Mouse (Mus musculus): ENCODE data around the gene Tex261. TPM values are rescaled to one million over a fixed set of nuclear protein-coding genes. Genes with fewer than 3 reads are reported as not detected.

The Tex261 gene
- total and polyA plus RNA-seq, 2 experiments = 30.0 to 98.1 TPM

DNA sequence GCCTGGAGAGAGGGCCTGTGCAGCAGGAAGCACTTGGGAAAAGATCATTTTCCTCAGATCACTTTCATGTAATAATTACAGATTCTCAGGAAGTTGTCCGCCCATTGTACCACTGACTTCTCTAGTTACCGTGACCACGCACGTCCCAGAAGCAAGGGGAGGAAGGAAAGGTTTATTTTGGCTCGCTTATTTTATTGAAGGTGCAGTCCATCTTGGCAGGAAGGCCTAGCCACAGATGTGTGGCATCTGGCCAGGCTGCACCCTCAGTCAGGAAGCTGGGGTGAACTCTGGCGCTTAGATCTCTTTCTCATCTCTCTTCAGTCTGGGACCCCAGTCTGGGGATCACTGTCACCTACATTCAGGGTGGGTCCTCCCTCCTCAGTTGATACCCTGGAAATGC, 37.0 kb downstream of the Tex261 start:
- H3K36me3 ChIP-seq (ENCODE audit: control insufficient read depth, insufficient read depth, low read length) = no peaks in the 10 kb centered on the region
- peaks cover 2% of the 10 kb centered on the region; the same call in 1 of the 2 replicates for H3K4me1 ChIP-seq (ENCODE audit: control insufficient read depth, insufficient read depth, low read length)
- WGBS = 85% methylated on average over 6 of the region's 6 CpGs
- H3K9ac ChIP-seq (ENCODE audit: low read depth, low read length) = no peak overlapping the region
- no peaks in the 10 kb centered on the region for H3K27me3 ChIP-seq (ENCODE audit: control insufficient read depth, insufficient read depth, low read length)
- no peak overlapping the region for H3K4me3 ChIP-seq (ENCODE audit: insufficient read depth, low read depth, low read length)
- TF ChIP-seq CTCF (IDR thresholded peaks at IDR 0.05; ENCODE audit: low read depth, low read length) = no peak
- no peak for TF ChIP-seq POLR2A (IDR thresholded peaks at IDR 0.05; ENCODE audit: extremely low read depth, insufficient read depth, low read length)
- H3K27ac ChIP-seq (replicated peaks; ENCODE audit: insufficient read depth, low read depth, low read length) = no peak overlapping the region
- H3K79me2 ChIP-seq (ENCODE audit: control insufficient read depth, insufficient read depth, low read length) = no peaks in the 10 kb centered on the region
- DNase-seq (ENCODE audit: extremely low read depth, low read depth, low spot score) = no peak

DNA sequence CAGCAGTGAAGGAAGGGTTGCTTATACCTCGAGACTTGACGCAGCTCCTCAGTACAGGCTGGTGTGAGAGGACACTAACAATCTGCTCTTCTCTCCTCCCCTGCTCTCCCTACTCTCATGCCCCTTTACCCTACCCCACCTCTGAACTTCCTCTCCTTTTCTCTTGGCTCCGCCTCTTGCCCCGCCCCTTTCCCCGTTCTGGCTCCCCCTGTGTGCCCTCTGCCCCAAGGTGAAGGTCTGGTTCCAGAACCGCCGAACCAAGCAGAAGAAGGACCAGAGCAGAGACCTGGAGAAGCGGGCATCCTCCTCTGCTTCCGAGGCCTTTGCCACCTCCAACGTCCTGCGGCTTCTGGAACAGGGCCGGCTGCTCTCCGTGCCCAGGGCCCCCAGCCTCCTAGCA, 38.3 kb downstream of the Tex261 start:
- H3K79me2 ChIP-seq (ENCODE audit: control insufficient read depth, insufficient read depth, low read length) = no peaks in the 10 kb centered on the region
- no peaks in the 10 kb centered on the region for H3K36me3 ChIP-seq (ENCODE audit: control insufficient read depth, insufficient read depth, low read length)
- H3K27ac ChIP-seq (replicated peaks; ENCODE audit: insufficient read depth, low read depth, low read length) = no peak overlapping the region
- H3K4me1 ChIP-seq (ENCODE audit: control insufficient read depth, insufficient read depth, low read length) = no peaks in the 10 kb centered on the region
- no peak for DNase-seq (ENCODE audit: extremely low read depth, low read depth, low spot score)
- no peak overlapping the region for H3K4me3 ChIP-seq (ENCODE audit: insufficient read depth, low read depth, low read length)
- 38% methylated on average over 13 of the region's 13 CpGs for WGBS
- TF ChIP-seq CTCF (IDR thresholded peaks at IDR 0.05; ENCODE audit: low read depth, low read length) (no peak), POLR2A (IDR thresholded peaks at IDR 0.05; ENCODE audit: extremely low read depth, insufficient read depth, low read length) (no peak)
- H3K27me3 ChIP-seq (ENCODE audit: control insufficient read depth, insufficient read depth, low read length) = no peaks in the 10 kb centered on the region
- H3K9ac ChIP-seq (ENCODE audit: low read depth, low read length) = no peak overlapping the region

DNA sequence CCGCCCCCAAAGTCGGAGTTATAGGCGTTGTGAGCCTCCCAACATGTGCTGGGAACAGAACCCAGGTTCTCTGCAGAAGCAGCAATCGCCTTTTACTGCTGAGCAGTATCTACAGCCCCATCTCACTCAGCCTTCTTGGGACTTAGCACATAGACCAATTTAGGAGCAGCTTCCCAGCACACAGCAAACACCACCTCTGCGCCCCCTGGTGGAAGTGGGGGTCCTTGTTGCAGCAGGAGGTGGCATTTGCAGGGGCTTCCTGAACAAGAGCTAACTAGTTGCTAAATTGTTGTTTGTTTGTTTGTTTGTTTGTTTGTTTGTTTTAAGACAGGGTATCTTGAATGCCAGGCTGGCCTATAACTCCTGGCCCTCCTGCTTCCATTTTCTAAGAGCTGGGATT, 44.5 kb downstream of the Tex261 start:
- TF ChIP-seq POLR2A (IDR thresholded peaks at IDR 0.05; ENCODE audit: extremely low read depth, insufficient read depth, low read length) (no peak), CTCF (IDR thresholded peaks at IDR 0.05; ENCODE audit: low read depth, low read length) (peak; percentile 87)
- Histone ChIP-seq H3K4me3 (ENCODE audit: insufficient read depth, low read depth, low read length) (no peak overlapping the region), H3K27me3 (ENCODE audit: control insufficient read depth, insufficient read depth, low read length) (no peaks in the 10 kb centered on the region), H3K9ac (ENCODE audit: low read depth, low read length) (no peak overlapping the region), H3K79me2 (ENCODE audit: control insufficient read depth, insufficient read depth, low read length) (no peaks in the 10 kb centered on the region), H3K4me1 (ENCODE audit: control insufficient read depth, insufficient read depth, low read length) (no peaks in the 10 kb centered on the region), H3K27ac (replicated peaks; ENCODE audit: insufficient read depth, low read depth, low read length) (no peak overlapping the region), H3K36me3 (ENCODE audit: control insufficient read depth, insufficient read depth, low read length) (no peaks in the 10 kb centered on the region)
- 27% methylated on average over 5 of the region's 5 CpGs for WGBS
- DNase-seq (ENCODE audit: extremely low read depth, low read depth, low spot score) = peak; percentile 27

DNA sequence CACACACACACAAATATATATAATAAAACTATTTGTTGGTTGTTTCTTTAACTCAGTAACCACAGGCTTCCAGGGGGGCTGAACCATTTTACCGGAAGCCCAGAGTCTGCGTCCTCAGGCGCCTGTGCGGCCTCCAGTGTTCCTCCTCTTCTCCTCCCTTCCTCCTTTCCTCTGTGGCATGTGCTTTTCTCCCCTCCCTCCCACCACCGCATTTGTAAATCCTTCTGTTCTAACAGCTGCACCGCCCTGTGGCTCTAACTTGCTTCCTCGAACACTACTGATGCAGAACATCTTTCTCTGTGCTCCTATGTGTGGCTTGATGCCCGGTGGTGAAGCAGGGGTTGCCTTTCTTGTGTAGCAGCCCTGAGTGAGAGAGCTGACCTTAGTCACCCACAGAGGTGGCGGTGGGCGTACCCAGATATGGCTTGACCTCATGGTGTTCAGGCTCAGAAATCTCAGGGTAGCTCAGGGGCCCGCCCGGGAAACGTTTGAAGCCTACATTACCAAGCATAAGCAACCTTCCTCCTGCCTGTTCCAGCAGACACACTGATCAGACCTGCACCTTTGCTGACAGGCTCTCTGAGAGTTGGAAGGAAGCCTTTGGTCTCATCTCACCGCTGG, 46.2 kb downstream of the Tex261 start:
- Histone ChIP-seq H3K27me3 (ENCODE audit: control insufficient read depth, insufficient read depth, low read length) (no peaks in the 10 kb centered on the region), H3K4me3 (ENCODE audit: insufficient read depth, low read depth, low read length) (no peak overlapping the region), H3K36me3 (ENCODE audit: control insufficient read depth, insufficient read depth, low read length) (no peaks in the 10 kb centered on the region), H3K4me1 (ENCODE audit: control insufficient read depth, insufficient read depth, low read length) (no peaks in the 10 kb centered on the region), H3K27ac (replicated peaks; ENCODE audit: insufficient read depth, low read depth, low read length) (no peak overlapping the region), H3K79me2 (ENCODE audit: control insufficient read depth, insufficient read depth, low read length) (no peaks in the 10 kb centered on the region), H3K9ac (ENCODE audit: low read depth, low read length) (no peak overlapping the region)
- TF ChIP-seq CTCF (IDR thresholded peaks at IDR 0.05; ENCODE audit: low read depth, low read length) = no peak
- no peak for TF ChIP-seq POLR2A (IDR thresholded peaks at IDR 0.05; ENCODE audit: extremely low read depth, insufficient read depth, low read length)
- 63% methylated on average over 14 of the region's 14 CpGs for WGBS
- no peak for DNase-seq (ENCODE audit: extremely low read depth, low read depth, low spot score)

DNA sequence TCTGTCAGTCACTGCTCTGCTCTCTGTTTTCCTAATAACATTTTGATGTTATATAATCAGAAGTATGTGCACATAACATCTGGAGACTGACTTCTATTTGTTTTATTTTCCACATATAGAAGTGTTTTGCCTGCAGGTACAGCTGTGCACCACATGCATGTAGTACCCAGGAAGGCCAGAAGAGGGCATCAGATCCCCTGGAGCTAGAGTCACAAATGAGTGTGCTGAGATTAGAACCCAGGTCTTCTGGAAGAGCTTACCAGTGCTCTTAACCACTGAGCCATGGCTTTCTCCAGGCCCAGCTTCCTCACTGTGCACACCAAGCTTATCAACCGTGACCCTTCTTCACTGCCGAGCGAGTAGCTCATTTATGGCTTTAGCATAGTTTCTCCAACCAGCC, 47.1 kb downstream of the Tex261 start:
- no peaks in the 10 kb centered on the region for H3K79me2 ChIP-seq (ENCODE audit: control insufficient read depth, insufficient read depth, low read length)
- no peak overlapping the region for H3K9ac ChIP-seq (ENCODE audit: low read depth, low read length)
- peak; percentile 63 for TF ChIP-seq CTCF (IDR thresholded peaks at IDR 0.05; ENCODE audit: low read depth, low read length)
- TF ChIP-seq POLR2A (IDR thresholded peaks at IDR 0.05; ENCODE audit: extremely low read depth, insufficient read depth, low read length) = no peak
- 92% methylated on average over 3 of the region's 3 CpGs for WGBS
- DNase-seq (ENCODE audit: extremely low read depth, low read depth, low spot score) = peak; percentile 20
- no peak overlapping the region for H3K27ac ChIP-seq (replicated peaks; ENCODE audit: insufficient read depth, low read depth, low read length)
- no peak overlapping the region for H3K4me3 ChIP-seq (ENCODE audit: insufficient read depth, low read depth, low read length)
- no peaks in the 10 kb centered on the region; the same call in 1 of the 2 replicates for H3K27me3 ChIP-seq (ENCODE audit: control insufficient read depth, insufficient read depth, low read length)
- no peaks in the 10 kb centered on the region for H3K4me1 ChIP-seq (ENCODE audit: control insufficient read depth, insufficient read depth, low read length)
- H3K36me3 ChIP-seq (ENCODE audit: control insufficient read depth, insufficient read depth, low read length) = no peaks in the 10 kb centered on the region

DNA sequence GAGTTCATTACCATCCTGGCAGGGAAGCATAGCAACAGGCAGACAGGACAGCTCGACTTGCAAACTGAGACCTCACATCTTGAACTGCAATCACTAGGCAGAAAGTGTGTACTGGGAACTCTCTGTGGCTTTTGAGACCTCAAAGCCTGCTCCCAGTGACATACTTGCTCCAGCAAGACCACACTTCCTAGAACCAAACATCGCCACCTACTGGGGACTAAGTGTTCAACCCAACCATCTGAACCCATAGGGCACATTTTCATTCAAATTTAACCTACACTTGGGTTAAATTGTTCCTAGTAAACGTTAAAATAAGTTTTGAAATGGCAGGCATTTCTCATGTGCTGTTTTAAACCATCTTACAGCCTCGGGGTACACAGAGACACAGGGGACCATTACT, 48.4 kb downstream of the Tex261 start:
- Histone ChIP-seq H3K4me3 (ENCODE audit: insufficient read depth, low read depth, low read length) (no peak overlapping the region), H3K36me3 (ENCODE audit: control insufficient read depth, insufficient read depth, low read length) (no peaks in the 10 kb centered on the region), H3K27ac (replicated peaks; ENCODE audit: insufficient read depth, low read depth, low read length) (no peak overlapping the region), H3K4me1 (ENCODE audit: control insufficient read depth, insufficient read depth, low read length) (no peaks in the 10 kb centered on the region), H3K79me2 (ENCODE audit: control insufficient read depth, insufficient read depth, low read length) (no peaks in the 10 kb centered on the region), H3K9ac (ENCODE audit: low read depth, low read length) (no peak overlapping the region), H3K27me3 (ENCODE audit: control insufficient read depth, insufficient read depth, low read length) (peaks cover 3% of the 10 kb centered on the region; the same call in 1 of the 2 replicates)
- WGBS = 49% methylated on average over 4 of the region's 4 CpGs
- peak; percentile 18 for DNase-seq (ENCODE audit: extremely low read depth, low read depth, low spot score)
- TF ChIP-seq POLR2A (IDR thresholded peaks at IDR 0.05; ENCODE audit: extremely low read depth, insufficient read depth, low read length) = no peak
- no peak for TF ChIP-seq CTCF (IDR thresholded peaks at IDR 0.05; ENCODE audit: low read depth, low read length)

All from liver, adult 2 months (tissue).